Mouse (Mus musculus) small intestine, adult 2 months (tissue): ENCODE results near the gene Prss54.

Source experiments
- CTCF ChIP-seq: fragments of 200-500 bp; IDR thresholded peaks from 2 replicates; pipeline ENCODE4 v1.5.1; 2012; ENCODE audit warnings: low read depth, mild to moderate bottlenecking, control low read depth, inconsistent platforms, low read length, moderate library complexity, mixed read lengths; ENCODE audit not compliant: insufficient replicate concordance, insufficient read length; ENCODE audit errors: extremely low read depth
- POLR2A ChIP-seq: fragments of 200-500 bp; IDR thresholded peaks from 2 replicates; pipeline ENCODE4 v1.6.1; 2012; ENCODE audit warnings: low read depth, mild to moderate bottlenecking, control low read depth, inconsistent platforms, low read length, moderate library complexity

- TF ChIP-seq CTCF (no peak), POLR2A (no peak)
Observed at GRCm38 (mm10) chr8:95566217-95566616, 9.9 kb downstream of the Prss54 start.
